Mouse (Mus musculus): ENCODE measurements around the gene Bricd5. TPM values are rescaled to one million over a fixed set of nuclear protein-coding genes. Genes with fewer than 3 reads are reported as not detected.
"Not testable (repeated sequence)": the region's sequence is repeated elsewhere in the genome, so short reads cannot be mapped to it uniquely, and the experiment has no call there.

Bricd5 gene
- polyA plus RNA-seq, 1 experiment, result 2.3 TPM

DNA sequence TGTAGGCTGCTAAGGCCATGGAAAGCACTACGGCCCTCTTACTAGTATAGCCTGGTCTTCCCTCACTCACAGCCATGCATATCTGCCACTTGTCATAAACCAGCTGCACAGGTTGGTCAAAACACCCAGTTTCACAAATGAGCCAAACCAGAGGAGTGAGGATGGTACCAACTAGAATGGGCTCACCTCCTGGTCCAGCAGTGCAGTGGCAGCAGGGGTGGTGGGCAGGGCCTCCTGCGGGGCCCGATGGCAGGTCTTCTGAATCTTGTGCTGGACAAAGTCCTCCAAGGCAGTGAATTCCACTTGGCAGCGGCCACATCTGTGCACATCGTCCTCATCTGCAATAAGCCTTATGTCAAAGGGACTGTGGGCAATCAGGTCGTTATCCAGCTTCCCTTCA lies 22.5 kb upstream of the Bricd5 start:
- H3K27me3 ChIP-seq (ENCODE audit: control insufficient read depth, insufficient read depth, low read length), result no peaks in the 10 kb centered on the region
- TF ChIP-seq CTCF (IDR thresholded peaks at IDR 0.05; ENCODE audit: borderline replicate concordance, insufficient read depth, low read depth, low read length) (no peak), POLR2A (IDR thresholded peaks at IDR 0.05; ENCODE audit: borderline replicate concordance, insufficient read depth, low read length) (no peak)
- no peak overlapping the region for H3K4me3 ChIP-seq (replicated peaks; ENCODE audit: insufficient read depth, low read depth, low read length)
- 93% methylated on average over 6 of the region's 6 CpGs for WGBS
- no peak for DNase-seq
- no peak overlapping the region for H3K27ac ChIP-seq (ENCODE audit: insufficient read depth, low read length)
- no peaks in the 10 kb centered on the region for H3K4me1 ChIP-seq (ENCODE audit: control insufficient read depth, insufficient read depth, low read length)

GRCm38 (mm10) chr17:24453372-24453771 lies 20.3 kb upstream of the Bricd5 start:
- Histone ChIP-seq H3K4me1 (ENCODE audit: control insufficient read depth, insufficient read depth, low read length) (no peaks in the 10 kb centered on the region), H3K4me3 (replicated peaks; ENCODE audit: insufficient read depth, low read depth, low read length) (no peak overlapping the region), H3K27me3 (ENCODE audit: control insufficient read depth, insufficient read depth, low read length) (no peaks in the 10 kb centered on the region), H3K27ac (ENCODE audit: insufficient read depth, low read length) (no peak overlapping the region)
- no peak for TF ChIP-seq POLR2A (IDR thresholded peaks at IDR 0.05; ENCODE audit: borderline replicate concordance, insufficient read depth, low read length)
- TF ChIP-seq CTCF (IDR thresholded peaks at IDR 0.05; ENCODE audit: borderline replicate concordance, insufficient read depth, low read depth, low read length), result no peak
- WGBS, result 84% methylated on average over 2 of the region's 2 CpGs
- DNase-seq, result no peak

DNA sequence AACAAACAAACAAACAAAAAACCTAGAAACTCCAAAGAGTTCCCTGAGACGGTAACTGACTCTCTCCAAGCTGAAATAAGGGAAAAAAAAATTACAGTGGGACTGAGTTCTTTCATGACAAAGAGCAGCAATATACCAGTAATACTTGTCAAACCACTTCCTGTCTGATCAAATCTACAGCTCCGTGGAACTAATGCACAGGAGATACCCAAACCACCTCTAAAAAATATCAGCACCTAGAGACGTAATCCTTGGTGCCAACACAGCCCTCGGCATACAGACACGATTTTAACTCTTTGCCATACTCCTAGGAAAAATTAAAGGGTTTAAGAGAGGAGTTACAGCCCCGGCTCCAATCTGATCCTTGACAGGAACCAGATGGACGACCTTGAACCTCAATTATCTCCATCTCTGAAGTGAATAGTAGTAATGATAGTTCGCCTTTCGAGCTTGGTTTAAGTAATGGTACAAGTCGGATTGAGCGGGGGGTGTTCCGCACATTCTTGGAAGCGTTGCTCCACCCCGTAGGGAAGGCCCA lies 19.4 kb upstream of the Bricd5 start:
- Histone ChIP-seq H3K4me1 (ENCODE audit: control insufficient read depth, insufficient read depth, low read length) (no peaks in the 10 kb centered on the region), H3K4me3 (replicated peaks; ENCODE audit: insufficient read depth, low read depth, low read length) (peak overlapping the region; percentile 88), H3K27ac (ENCODE audit: insufficient read depth, low read length) (peak overlapping the region; percentile 71), H3K27me3 (ENCODE audit: control insufficient read depth, insufficient read depth, low read length) (no peaks in the 10 kb centered on the region)
- TF ChIP-seq POLR2A (IDR thresholded peaks at IDR 0.05; ENCODE audit: borderline replicate concordance, insufficient read depth, low read length) (no peak), CTCF (IDR thresholded peaks at IDR 0.05; ENCODE audit: borderline replicate concordance, insufficient read depth, low read depth, low read length) (no peak)
- WGBS, result 5% methylated on average over 14 of the region's 14 CpGs
- no peak for DNase-seq

- peak overlapping the region; percentile 71 for H3K27ac ChIP-seq (ENCODE audit: insufficient read depth, low read length)
- DNase-seq, result peak; percentile 99
- H3K4me1 ChIP-seq (ENCODE audit: control insufficient read depth, insufficient read depth, low read length), result no peaks in the 10 kb centered on the region
- H3K27me3 ChIP-seq (ENCODE audit: control insufficient read depth, insufficient read depth, low read length), result no peaks in the 10 kb centered on the region
- TF ChIP-seq CTCF (IDR thresholded peaks at IDR 0.05; ENCODE audit: borderline replicate concordance, insufficient read depth, low read depth, low read length), result no peak
- peak; percentile 66 for TF ChIP-seq POLR2A (IDR thresholded peaks at IDR 0.05; ENCODE audit: borderline replicate concordance, insufficient read depth, low read length)
- peak overlapping the region; percentile 88 for H3K4me3 ChIP-seq (replicated peaks; ENCODE audit: insufficient read depth, low read depth, low read length)
- WGBS, result under 1% methylated on average over 66 of the region's 67 CpGs
Observed at GRCm38 (mm10) chr17:24454756-24455522, 18.7 kb upstream of the Bricd5 start.

DNA sequence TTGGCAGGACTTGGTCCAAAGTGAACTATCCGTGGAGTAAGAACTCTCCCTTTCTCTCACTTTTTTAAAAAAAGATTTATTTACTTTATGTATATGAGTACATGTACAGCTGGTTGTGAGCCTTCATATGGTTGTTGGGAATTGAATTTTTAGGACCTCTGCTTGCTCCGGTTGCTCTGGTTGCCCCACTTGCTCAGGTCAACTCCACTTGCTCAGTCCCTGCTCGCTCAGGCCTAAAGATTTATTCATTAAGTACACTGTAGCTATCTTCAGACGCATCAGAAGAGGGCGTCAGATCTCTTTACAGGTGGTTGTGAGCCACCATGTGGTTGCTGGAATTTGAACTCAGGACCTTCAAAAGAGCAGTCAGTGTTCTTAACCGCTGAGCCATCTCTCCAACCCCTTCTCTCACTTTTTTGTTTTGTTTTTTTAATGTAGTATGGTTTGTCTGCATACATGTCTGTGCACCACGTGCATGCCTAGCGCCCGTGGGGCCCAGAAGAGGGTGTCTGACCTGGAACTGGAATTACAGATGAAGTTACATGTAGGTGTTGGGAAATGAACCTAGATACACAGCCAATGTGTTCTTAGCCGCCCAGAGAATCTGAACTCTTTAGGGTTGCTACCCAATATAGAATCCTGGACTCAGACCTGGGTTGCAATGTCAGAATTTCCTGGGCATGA lies 18.0 kb upstream of the Bricd5 start:
- H3K4me1 ChIP-seq (ENCODE audit: control insufficient read depth, insufficient read depth, low read length); H3K4me3 ChIP-seq (replicated peaks; ENCODE audit: insufficient read depth, low read depth, low read length); H3K27me3 ChIP-seq (ENCODE audit: control insufficient read depth, insufficient read depth, low read length); DNase-seq; H3K27ac ChIP-seq (ENCODE audit: insufficient read depth, low read length): not testable (repeated sequence)
- 49% methylated on average over 10 of the region's 10 CpGs for WGBS

GRCm38 (mm10) chr17:24461580-24461979 lies 12.1 kb upstream of the Bricd5 start:
- no peak overlapping the region for H3K4me3 ChIP-seq (replicated peaks; ENCODE audit: insufficient read depth, low read depth, low read length)
- TF ChIP-seq CTCF (IDR thresholded peaks at IDR 0.05; ENCODE audit: borderline replicate concordance, insufficient read depth, low read depth, low read length) (peak; percentile 33; the same call in 1 of the 2 replicates), POLR2A (IDR thresholded peaks at IDR 0.05; ENCODE audit: borderline replicate concordance, insufficient read depth, low read length) (no peak)
- 54% methylated on average over 2 of the region's 2 CpGs for whole genome bisulfite sequencing
- H3K4me1 ChIP-seq (ENCODE audit: control insufficient read depth, insufficient read depth, low read length), result no peaks in the 10 kb centered on the region
- no peak overlapping the region for H3K27ac ChIP-seq (ENCODE audit: insufficient read depth, low read length)
- H3K27me3 ChIP-seq (ENCODE audit: control insufficient read depth, insufficient read depth, low read length), result no peaks in the 10 kb centered on the region
- no peak for DNase-seq

- DNase-seq, result no peak
- no peak overlapping the region for H3K4me3 ChIP-seq (replicated peaks; ENCODE audit: insufficient read depth, low read depth, low read length)
- no peaks in the 10 kb centered on the region for H3K4me1 ChIP-seq (ENCODE audit: control insufficient read depth, insufficient read depth, low read length)
- 82% methylated on average over 1 of the region's 1 CpGs for WGBS
- H3K27ac ChIP-seq (ENCODE audit: insufficient read depth, low read length), result no peak overlapping the region
- TF ChIP-seq POLR2A (IDR thresholded peaks at IDR 0.05; ENCODE audit: borderline replicate concordance, insufficient read depth, low read length), result no peak
- no peak for TF ChIP-seq CTCF (IDR thresholded peaks at IDR 0.05; ENCODE audit: borderline replicate concordance, insufficient read depth, low read depth, low read length)
- no peaks in the 10 kb centered on the region for H3K27me3 ChIP-seq (ENCODE audit: control insufficient read depth, insufficient read depth, low read length)
Observed at GRCm38 (mm10) chr17:24462932-24463331, 10.8 kb upstream of the Bricd5 start.

All from cerebellum, adult 2 months (tissue).